Mouse (Mus musculus) urinary bladder, postnatal 36 days (tissue): ENCODE results near the gene Scgb1b12.
"Not testable (repeated sequence)": the region's sequence is repeated elsewhere in the genome, so short reads cannot be mapped to it uniquely, and the experiment has no call there.

Experiments
- DNase-seq, 2 experiments: peaks; one replicate each; pipeline ENCODE4 v3.0.0; 2022; ENCODE audit warnings: low spot score in 2 of 2, mixed read lengths in 1 of 2

Scgb1b12 gene

GRCm38 (mm10) chr7:32333882-32334281, at the start of gene Scgb1b12:
Gene Scgb1b12, plus strand, starts transcription at chr7:32334182.
- DNase-seq = not testable (repeated sequence)

GRCm38 (mm10) chr7:32327145-32327544, 6.8 kb upstream of the Scgb1b12 start, which contains the start of gene Scgb2b12:
Gene Scgb2b12, minus strand, starts transcription at chr7:32327245.
- not testable (repeated sequence) for DNase-seq
